Mouse (Mus musculus): ENCODE measurements around the gene Tmem151b.

Tmem151b gene

DNA sequence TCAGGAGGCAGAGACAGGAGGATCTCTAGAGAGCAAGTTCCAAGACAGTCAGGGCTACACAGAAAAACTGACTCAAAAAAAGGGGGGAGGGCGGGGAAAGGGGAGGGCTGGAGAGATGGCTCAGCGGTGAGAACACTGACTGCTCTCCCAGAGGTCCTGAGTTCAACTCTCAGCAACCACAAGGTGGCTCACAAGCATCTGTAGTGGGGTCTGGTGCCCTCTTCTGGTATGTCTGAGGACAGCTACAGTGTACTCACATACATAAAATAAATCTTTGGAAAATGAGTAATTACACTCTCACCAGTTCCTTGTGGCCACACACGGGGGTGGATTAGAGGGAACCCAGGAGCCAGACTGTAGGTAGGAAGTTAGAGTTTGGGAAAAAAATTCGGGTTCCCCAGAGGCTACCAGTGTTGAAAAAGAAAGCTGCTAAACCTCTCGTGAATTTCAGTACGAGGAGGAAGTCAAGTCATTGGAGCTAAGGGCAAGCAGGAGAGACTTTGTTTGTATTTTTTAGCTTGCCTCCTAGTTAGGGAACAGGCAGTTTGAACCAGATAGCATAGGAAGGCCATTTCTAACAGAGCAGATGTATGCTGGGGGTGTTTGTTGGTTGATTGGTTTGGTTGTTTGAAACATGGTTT lies 33.4 kb upstream of the Tmem151b start:
- DNase-seq = peak; percentile 34

- no peak for DNase-seq
These were observed 32.7 kb upstream of the Tmem151b start for GRCm38 (mm10) chr17:45582188-45582587.

- DNase-seq = peak; percentile 70
These were observed 32.1 kb upstream of the Tmem151b start for GRCm38 (mm10) chr17:45581567-45581983.

DNA sequence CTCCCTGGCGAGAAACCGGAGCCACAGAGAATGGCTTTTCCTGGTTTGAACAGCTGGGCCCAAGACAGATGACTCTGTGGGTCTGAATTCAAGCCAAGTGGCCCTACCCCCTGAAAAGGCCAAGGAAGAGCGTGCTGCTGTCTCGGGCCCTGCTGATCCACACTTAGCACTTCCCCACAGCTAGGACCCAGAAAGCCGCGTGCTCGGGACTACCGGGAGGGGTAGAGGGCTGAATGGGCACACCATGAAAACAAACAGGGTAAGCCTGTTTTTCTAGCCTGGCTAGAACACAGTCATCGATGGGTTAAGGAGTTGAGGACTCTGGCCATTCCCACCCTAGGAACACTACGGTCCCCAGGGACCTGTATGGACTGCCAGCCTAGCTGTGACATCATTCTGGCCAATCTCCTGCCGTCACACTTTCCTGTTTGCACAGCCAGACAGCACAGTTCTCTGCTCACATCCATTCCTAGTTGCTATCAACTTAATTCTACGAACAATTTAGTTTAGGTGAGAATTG lies 31.5 kb upstream of the Tmem151b start:
- DNase-seq = no peak

DNA sequence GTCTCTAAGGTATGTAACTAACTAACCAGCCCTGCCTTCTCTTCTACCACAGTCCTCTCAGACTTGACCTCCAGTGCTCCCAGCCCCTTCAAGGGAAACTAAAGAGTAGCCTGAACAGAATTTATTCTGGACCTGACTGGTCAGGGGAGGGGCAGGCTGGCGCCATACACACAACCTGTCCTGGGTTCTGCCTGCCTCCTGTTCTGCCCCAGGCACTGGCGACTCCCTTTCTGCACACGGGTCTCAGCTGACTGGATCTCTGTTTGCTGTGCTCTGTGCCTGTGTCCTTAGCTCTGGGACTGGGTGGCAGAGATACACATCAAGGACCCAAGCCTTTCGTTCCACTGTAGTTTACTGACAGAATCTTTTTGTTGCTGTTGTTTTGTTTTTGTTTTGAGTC lies 30.1 kb upstream of the Tmem151b start:
- no peak for DNase-seq

DNA sequence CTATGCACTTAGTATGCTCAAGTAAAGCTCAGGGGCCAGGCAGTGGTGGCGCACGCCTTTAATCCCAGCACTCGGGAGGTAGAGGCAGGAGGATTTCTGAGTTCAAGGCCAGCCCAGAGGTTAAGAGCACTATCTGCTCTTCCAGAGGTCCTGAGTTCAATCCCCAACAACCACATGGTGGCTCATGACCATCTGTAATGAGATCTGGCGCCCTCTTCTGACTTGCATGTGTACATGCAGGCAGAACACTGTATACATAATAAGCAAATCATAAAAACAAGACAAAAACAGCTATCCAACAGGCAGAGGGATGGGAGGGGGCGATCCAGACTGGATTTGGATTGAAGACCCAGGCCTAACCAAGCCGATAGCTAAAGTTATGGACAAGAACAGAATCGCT lies 29.4 kb upstream of the Tmem151b start:
- no peak for DNase-seq

DNA sequence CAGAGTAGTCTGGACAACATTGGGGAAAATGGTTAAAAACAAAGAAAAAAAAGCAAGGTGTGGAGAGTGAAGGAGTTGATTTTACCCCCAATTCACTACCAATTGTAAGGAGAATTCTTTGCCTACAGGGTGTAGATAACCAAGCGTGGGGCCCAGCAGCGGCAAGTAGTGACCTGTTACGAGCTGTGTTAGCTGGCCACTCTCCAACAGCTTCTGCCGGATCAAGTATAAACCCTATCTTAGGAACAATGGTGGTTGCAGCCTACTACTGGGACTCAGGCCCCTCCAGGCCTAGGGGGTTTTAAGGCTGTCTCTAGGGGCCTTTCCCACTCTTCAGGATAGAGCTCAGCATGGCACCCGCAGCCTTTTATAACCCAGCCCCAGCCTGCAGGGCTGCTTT lies 28.8 kb upstream of the Tmem151b start:
- peak; percentile 37 for DNase-seq

DNA sequence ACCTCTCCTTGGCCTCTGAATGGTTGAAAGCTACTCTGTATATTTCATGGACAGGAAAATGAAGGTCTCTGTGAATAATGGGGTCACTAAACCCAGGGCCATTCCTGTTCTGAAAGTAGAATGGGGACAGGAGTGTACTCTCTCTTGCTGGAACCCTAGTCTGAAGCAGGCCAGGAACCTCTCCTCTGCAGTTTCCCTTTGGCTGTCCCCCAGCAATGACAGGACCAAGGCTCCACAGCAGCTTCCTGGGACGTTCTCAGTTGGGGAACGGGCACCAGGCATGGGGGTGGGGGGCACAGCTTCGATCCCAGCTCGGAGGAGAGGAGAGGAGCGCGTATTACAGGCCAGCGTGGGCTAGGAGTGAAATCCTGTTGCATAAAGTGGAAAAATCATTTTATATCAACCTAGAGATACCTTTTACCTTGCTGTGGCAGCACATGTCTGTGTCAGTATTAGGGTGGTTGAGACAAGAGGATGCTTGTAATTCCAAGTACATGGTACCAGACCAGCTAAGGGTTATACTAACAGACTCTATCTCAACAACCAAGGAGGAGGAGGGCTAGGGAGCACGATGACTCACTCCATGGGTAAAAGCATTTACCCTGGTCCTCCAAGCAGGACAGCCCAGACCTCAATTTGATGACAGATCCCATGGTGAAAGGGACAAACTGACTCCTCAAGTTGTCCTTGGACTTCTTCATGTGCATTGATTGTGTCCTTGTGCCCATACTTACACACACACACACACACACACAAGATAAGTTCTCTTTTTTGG lies 25.8 kb upstream of the Tmem151b start:
- DNase-seq = no peak

DNA sequence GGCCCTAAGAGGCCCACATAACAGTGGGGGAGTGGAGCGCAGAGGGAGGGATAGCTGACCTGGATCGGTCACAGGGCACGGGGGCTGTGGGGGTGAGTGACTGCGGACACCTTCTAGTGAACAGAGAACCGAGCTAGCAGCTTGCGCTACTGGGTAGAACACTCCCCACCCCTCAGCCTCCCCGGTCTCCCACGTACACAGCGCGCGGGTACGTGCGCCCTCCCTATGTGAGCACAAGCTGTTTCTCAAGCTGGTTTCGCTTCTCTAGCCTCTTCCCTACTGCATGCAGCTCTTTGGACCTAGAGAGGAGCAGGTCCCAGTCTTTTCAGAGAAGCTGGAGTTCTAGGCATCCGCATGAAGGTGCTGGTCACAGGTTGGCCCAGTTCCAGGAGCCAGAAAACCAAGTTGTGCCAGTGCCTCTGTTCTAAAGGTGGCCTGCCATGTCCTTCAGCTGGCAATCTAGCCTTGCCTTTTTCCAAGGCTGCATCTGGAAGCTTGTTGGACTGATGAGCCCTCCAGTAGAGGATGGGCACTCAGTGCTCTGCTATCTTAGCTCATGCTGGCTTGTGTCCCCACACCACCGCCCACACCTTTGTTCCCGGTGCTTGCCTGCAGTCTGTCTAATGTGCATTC lies 24.8 kb upstream of the Tmem151b start:
- peak; percentile 92 for DNase-seq

- DNase-seq = peak; percentile 95
These were observed 24.3 kb upstream of the Tmem151b start for GRCm38 (mm10) chr17:45573780-45574123.

DNA sequence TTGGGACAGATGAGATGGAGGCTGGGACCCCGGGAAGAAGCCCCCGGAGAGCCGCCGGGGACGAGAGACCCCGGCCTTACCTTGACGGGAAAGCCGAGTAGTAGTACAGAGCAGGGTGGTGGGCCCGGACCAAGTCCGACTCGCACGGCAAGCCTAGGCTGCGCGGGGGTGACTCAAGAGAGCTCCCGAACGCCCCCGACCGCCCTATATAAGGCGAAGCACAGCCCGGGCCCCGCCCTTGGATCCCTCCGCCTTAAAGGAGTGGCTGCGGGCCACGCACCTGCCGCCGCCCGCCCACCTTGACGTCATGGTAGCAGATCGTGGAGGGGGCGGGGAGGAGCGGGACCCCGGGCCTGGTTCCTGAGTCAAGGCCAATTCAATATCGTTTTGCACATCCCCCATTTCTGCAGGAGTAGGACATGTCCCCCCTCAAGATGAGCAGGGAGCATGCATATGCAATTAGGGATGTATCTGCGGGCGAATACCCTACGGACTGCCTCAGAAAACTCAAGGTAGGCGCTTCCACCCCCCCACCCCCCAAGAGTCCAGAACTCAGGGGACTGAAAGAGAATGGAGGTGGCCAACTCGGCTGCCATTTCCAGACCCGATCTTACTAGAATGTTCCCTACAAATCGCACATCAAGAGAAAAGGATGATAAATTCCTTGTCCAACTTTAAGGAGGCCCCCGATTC lies 23.8 kb upstream of the Tmem151b start, which contains the start of gene Hsp90ab1:
Gene Hsp90ab1 (minus strand): TSS at position 185 of the 693 bp plus-strand sequence.
- peak; percentile 98 for DNase-seq

- peak; percentile 83 for DNase-seq
These were observed 22.9 kb upstream of the Tmem151b start for GRCm38 (mm10) chr17:45572103-45573086.

- no peak for DNase-seq
These were observed 20.5 kb upstream of the Tmem151b start for GRCm38 (mm10) chr17:45569999-45570398.

GRCm38 (mm10) chr17:45568990-45569389 lies 19.5 kb upstream of the Tmem151b start:
- no peak for DNase-seq

- no peak for DNase-seq
These were observed 17.7 kb upstream of the Tmem151b start for GRCm38 (mm10) chr17:45567162-45567601.

DNA sequence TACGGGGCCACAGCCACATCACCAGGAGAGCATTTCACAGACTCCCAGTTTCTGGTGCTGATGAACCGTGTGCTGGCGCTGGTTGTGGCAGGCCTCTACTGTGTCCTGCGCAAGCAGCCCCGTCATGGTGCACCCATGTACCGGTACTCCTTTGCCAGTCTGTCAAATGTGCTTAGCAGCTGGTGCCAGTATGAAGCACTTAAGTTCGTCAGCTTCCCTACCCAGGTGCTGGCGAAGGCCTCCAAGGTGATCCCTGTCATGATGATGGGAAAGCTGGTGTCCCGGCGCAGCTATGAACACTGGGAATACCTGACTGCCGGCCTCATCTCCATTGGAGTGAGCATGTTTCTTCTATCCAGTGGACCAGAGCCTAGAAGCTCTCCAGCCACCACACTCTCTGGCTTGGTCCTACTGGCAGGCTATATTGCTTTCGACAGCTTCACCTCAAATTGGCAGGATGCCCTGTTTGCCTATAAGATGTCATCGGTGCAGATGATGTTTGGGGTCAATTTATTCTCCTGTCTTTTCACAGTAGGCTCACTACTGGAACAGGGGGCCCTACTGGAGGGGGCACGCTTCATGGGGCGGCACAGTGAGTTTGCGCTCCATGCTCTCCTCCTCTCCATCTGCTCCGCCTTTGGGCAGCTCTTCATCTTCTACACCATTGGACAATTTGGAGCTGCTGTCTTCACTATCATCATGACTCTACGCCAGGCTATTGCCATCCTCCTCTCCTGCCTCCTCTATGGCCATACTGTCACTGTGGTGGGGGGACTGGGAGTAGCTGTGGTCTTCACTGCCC lies 17.1 kb upstream of the Tmem151b start:
- DNase-seq = no peak

GRCm38 (mm10) chr17:45566031-45566359 lies 16.5 kb upstream of the Tmem151b start:
- no peak for DNase-seq

- no peak for DNase-seq
These were observed 15.6 kb upstream of the Tmem151b start for GRCm38 (mm10) chr17:45565103-45565502.

GRCm38 (mm10) chr17:45564531-45565084 lies 15.1 kb upstream of the Tmem151b start:
- peak; percentile 71 for DNase-seq

DNA sequence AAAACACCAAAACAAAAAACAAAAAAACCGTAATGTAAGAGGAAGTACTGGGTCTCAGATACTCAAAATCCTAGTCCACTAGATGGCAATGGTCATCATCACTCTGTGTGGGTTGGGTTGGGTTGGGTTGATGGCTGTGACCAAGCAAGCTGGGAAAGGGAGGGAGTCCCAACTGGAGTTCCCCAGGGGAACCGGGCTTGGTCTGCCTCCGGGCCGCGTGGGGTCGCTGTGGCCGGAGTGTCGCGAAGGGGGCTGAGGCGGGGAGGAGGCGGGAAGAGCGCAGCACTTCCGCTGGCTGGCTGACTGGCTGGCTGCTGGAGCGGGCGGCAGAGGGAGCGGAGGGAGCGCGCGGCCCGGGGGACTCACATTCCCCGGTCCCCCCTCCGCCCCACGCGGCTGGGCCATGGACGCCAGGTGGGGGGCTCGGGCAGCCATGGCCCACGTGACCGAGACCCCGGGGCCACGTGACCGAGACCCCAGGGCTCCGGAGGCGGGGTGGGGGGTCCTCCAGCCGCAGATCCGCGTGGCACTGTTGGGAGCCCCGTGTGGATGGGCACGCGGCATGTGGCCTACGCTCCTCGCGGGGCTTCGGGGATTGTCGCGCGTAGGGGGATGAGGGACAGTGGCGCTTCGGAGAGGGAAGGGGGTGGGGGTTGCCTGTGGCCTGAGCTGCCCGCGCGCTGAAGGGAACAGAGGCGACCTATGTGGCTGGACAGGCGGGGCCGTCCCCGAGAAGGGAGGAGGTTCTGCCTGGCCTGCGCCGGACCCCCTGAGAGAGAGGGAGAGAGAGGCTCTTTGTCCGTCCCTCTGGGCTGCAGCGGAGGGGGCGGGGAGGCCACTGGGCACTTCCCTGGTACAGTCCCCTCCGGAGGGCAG lies 14.4 kb upstream of the Tmem151b start, which contains the start of gene Slc35b2:
Gene Slc35b2 (plus strand): TSS at position 220 of the 876 bp plus-strand sequence.
- DNase-seq = peak; percentile 94

Measured in cerebellum, adult 11-12 months (tissue).